Mouse (Mus musculus) lung, postnatal 0 days (tissue): Measurements from ENCODE around the gene Mrpl48.

Source experiments
- CTCF ChIP-seq: IDR thresholded peaks from 2 replicates; pipeline ENCODE4 v1.5.1; 2016; ENCODE audit warnings: antibody characterized with exemption, mild to moderate bottlenecking
- EP300 ChIP-seq: IDR thresholded peaks from 2 replicates; pipeline ENCODE4 v1.6.1; 2016; ENCODE audit warnings: antibody characterized with exemption, mild to moderate bottlenecking, control low read depth

DNA sequence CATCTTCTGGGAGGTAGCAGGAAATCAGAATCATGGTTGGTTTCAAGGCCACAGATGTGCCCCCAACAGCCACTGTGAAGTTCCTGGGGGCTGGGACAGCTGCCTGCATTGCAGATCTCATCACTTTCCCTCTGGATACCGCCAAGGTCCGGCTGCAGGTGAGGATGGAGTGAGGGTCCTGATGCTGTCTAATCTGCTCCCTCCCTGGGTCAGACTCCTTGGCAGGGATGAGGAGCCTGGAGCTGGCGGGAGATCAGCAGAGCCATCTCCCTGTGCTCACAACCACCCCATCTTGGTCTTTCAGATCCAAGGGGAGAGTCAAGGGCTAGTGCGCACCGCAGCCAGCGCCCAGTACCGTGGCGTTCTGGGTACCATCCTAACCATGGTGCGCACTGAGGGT, 111.3 kb downstream of the Mrpl48 start:
- no peak for TF ChIP-seq CTCF
- TF ChIP-seq EP300, result no peak
